Mouse (Mus musculus) heart, embryonic 11.5 days (tissue): ENCODE measurements around the gene Atg14. TPM values are rescaled to one million over a fixed set of nuclear protein-coding genes. Genes with fewer than 3 reads are reported as not detected.

Experiments
- ATAC-seq: fragments of 200-750 bp; cut with Nextera tagmentation; replicated peaks from 2 replicates; pipeline ENCODE4 v1.8.0; 2017; ENCODE audit warnings: moderate library complexity; ENCODE audit not compliant: insufficient number of reproducible peaks, low FRiP score, low TSS enrichment
- H3K27ac ChIP-seq: fragments of 300-500 bp; sonication (generic); 2 replicates; pipeline ENCODE4 v1.5.1; 2014; ENCODE audit warnings: mild to moderate bottlenecking, low read depth, low read length
- H3K27me3 ChIP-seq: fragments of 300-500 bp; sonication (generic); 2 replicates; pipeline ENCODE4 v1.6.1; 2014; ENCODE audit warnings: mild to moderate bottlenecking, low read length, mixed read lengths; ENCODE audit not compliant: control insufficient read depth, insufficient read depth
- H3K36me3 ChIP-seq: fragments of 300-500 bp; sonication (generic); 2 replicates; pipeline ENCODE4 v1.6.1; 2014; ENCODE audit warnings: mild to moderate bottlenecking, low read length, moderate library complexity, mixed read lengths; ENCODE audit not compliant: control insufficient read depth, insufficient read depth
- H3K4me1 ChIP-seq: fragments of 300-500 bp; sonication (generic); 2 replicates; pipeline ENCODE4 v1.6.1; 2014; ENCODE audit warnings: low read length; ENCODE audit not compliant: control insufficient read depth, insufficient read depth
- H3K4me2 ChIP-seq: fragments of 300-500 bp; sonication (generic); 2 replicates; pipeline ENCODE4 v1.6.1; 2014; ENCODE audit warnings: mild to moderate bottlenecking, moderate library complexity
- H3K4me3 ChIP-seq: fragments of 300-500 bp; sonication (generic); 2 replicates; pipeline ENCODE4 v1.5.1; 2014; ENCODE audit warnings: low read depth, low read length
- H3K9ac ChIP-seq: fragments of 300-500 bp; sonication (generic); 2 replicates; pipeline ENCODE4 v1.6.1; 2014; ENCODE audit warnings: mild to moderate bottlenecking, low read depth, low read length, moderate library complexity
- H3K9me3 ChIP-seq: fragments of 300-500 bp; sonication (generic); replicated peaks from 2 replicates; pipeline ENCODE4 v1.6.1; 2016; ENCODE audit warnings: low read length; ENCODE audit not compliant: control insufficient read depth
- WGBS: fragments of 180-500 bp; shearing (Covaris S2); extraction: QIAGEN DNeasy Blood & Tissue Kit; methylation state at CpG from one replicate; pipeline ENCODE4 v1.1.7; 2014; ENCODE audit not compliant: insufficient replicate concordance; 5-methylcytosine and 5-hydroxymethylcytosine counted together
- polyA plus RNA-seq: library from polyadenylated mRNA; unstranded; fragments of >200 nt; fragmentation: Nextera tagmentation; extraction: Ambion mirVana; gene quantifications from 2 replicates; pipeline ENCODE4 v1.2.1, GENCODE M21; 2014

Atg14 gene
- polyA plus RNA-seq, 1 experiment from 2014 or later, result 9.6 TPM

GRCm38 (mm10) chr14:47510244-47510643 is 60.2 kb downstream of the Atg14 start:
- no peaks in the 10 kb centered on the region for H3K27me3 ChIP-seq
- no peaks in the 10 kb centered on the region for H3K9me3 ChIP-seq
- no peak overlapping the region for H3K4me2 ChIP-seq
- H3K4me1 ChIP-seq, result peaks cover 5% of the 10 kb centered on the region; the same call in 1 of the 2 replicates
- 93% methylated on average over 4 of the region's 4 CpGs for WGBS
- H3K36me3 ChIP-seq, result no peaks in the 10 kb centered on the region
- no peak overlapping the region for H3K9ac ChIP-seq
- no peak overlapping the region for H3K27ac ChIP-seq
- no peak overlapping the region for H3K4me3 ChIP-seq
- ATAC-seq, result no peak

GRCm38 (mm10) chr14:47508035-47508434 is 62.4 kb downstream of the Atg14 start:
- Histone ChIP-seq H3K4me3 (no peak overlapping the region), H3K9me3 (no peaks in the 10 kb centered on the region), H3K4me1 (0 out of 2 replicates have a peak, but pooled peaks cover 4% of the 10 kb centered on the region), H3K4me2 (no peak overlapping the region), H3K27me3 (no peaks in the 10 kb centered on the region), H3K27ac (no peak overlapping the region), H3K36me3 (no peaks in the 10 kb centered on the region), H3K9ac (no peak overlapping the region)
- ATAC-seq, result no peak

- H3K9ac ChIP-seq, result no peak overlapping the region
- no peak overlapping the region for H3K4me2 ChIP-seq
- no peaks in the 10 kb centered on the region for H3K27me3 ChIP-seq
- no peaks in the 10 kb centered on the region for H3K9me3 ChIP-seq
- H3K27ac ChIP-seq, result no peak overlapping the region
- H3K4me1 ChIP-seq, result 0 out of 2 replicates have a peak, but pooled peaks cover 4% of the 10 kb centered on the region
- H3K36me3 ChIP-seq, result no peaks in the 10 kb centered on the region
- WGBS, result 94% methylated on average over 5 of the region's 5 CpGs
- no peak overlapping the region for H3K4me3 ChIP-seq
- ATAC-seq, result no peak
Measured at GRCm38 (mm10) chr14:47506676-47507075, 63.8 kb downstream of the Atg14 start.

- H3K9ac ChIP-seq, result no peak overlapping the region
- 0 out of 2 replicates have a peak, but pooled peaks cover 4% of the 10 kb centered on the region for H3K4me1 ChIP-seq
- 79% methylated on average over 3 of the region's 3 CpGs for WGBS
- no peak overlapping the region for H3K4me3 ChIP-seq
- H3K9me3 ChIP-seq, result no peaks in the 10 kb centered on the region
- no peak for ATAC-seq
- H3K4me2 ChIP-seq, result no peak overlapping the region
- H3K36me3 ChIP-seq, result no peaks in the 10 kb centered on the region
- H3K27me3 ChIP-seq, result no peaks in the 10 kb centered on the region
- H3K27ac ChIP-seq, result no peak overlapping the region
Measured at GRCm38 (mm10) chr14:47504036-47504435, 66.4 kb downstream of the Atg14 start.

- no peaks in the 10 kb centered on the region for H3K9me3 ChIP-seq
- 0 out of 2 replicates have a peak, but pooled peaks cover 4% of the 10 kb centered on the region for H3K4me1 ChIP-seq
- no peaks in the 10 kb centered on the region for H3K27me3 ChIP-seq
- no peak for ATAC-seq
- H3K4me3 ChIP-seq, result no peak overlapping the region
- no peak overlapping the region for H3K9ac ChIP-seq
- H3K27ac ChIP-seq, result no peak overlapping the region
- WGBS, result 76% methylated on average over 5 of the region's 5 CpGs
- no peak overlapping the region for H3K4me2 ChIP-seq
- H3K36me3 ChIP-seq, result no peaks in the 10 kb centered on the region
Measured at GRCm38 (mm10) chr14:47498632-47499031, 71.8 kb downstream of the Atg14 start.

GRCm38 (mm10) chr14:47497166-47497565 is 73.3 kb downstream of the Atg14 start:
- Histone ChIP-seq H3K27ac (no peak overlapping the region), H3K36me3 (no peaks in the 10 kb centered on the region), H3K4me2 (no peak overlapping the region), H3K9me3 (no peaks in the 10 kb centered on the region), H3K9ac (no peak overlapping the region), H3K4me1 (no peaks in the 10 kb centered on the region), H3K27me3 (no peaks in the 10 kb centered on the region), H3K4me3 (no peak overlapping the region)
- no peak for ATAC-seq
- 74% methylated on average over 3 of the region's 3 CpGs for WGBS

- WGBS, result 97% methylated on average over 3 of the region's 3 CpGs
- Histone ChIP-seq H3K27ac (no peak overlapping the region), H3K4me1 (no peaks in the 10 kb centered on the region), H3K4me3 (no peak overlapping the region), H3K4me2 (no peak overlapping the region), H3K9ac (no peak overlapping the region), H3K27me3 (no peaks in the 10 kb centered on the region), H3K9me3 (no peaks in the 10 kb centered on the region), H3K36me3 (no peaks in the 10 kb centered on the region)
- no peak for ATAC-seq
Measured at GRCm38 (mm10) chr14:47495951-47496350, 74.5 kb downstream of the Atg14 start.

- 85% methylated on average over 2 of the region's 2 CpGs for WGBS
- Histone ChIP-seq H3K9ac (no peak overlapping the region), H3K27me3 (no peaks in the 10 kb centered on the region), H3K4me2 (no peak overlapping the region), H3K27ac (no peak overlapping the region), H3K4me3 (no peak overlapping the region), H3K4me1 (0 out of 2 replicates have a peak, but pooled peaks cover 2% of the 10 kb centered on the region), H3K36me3 (no peaks in the 10 kb centered on the region), H3K9me3 (no peaks in the 10 kb centered on the region)
- no peak for ATAC-seq
Measured at GRCm38 (mm10) chr14:47493592-47494361, 76.7 kb downstream of the Atg14 start.
